Comparison of ENCODE assay signal across 8 mouse cellular contexts in the genomic region with DNA sequence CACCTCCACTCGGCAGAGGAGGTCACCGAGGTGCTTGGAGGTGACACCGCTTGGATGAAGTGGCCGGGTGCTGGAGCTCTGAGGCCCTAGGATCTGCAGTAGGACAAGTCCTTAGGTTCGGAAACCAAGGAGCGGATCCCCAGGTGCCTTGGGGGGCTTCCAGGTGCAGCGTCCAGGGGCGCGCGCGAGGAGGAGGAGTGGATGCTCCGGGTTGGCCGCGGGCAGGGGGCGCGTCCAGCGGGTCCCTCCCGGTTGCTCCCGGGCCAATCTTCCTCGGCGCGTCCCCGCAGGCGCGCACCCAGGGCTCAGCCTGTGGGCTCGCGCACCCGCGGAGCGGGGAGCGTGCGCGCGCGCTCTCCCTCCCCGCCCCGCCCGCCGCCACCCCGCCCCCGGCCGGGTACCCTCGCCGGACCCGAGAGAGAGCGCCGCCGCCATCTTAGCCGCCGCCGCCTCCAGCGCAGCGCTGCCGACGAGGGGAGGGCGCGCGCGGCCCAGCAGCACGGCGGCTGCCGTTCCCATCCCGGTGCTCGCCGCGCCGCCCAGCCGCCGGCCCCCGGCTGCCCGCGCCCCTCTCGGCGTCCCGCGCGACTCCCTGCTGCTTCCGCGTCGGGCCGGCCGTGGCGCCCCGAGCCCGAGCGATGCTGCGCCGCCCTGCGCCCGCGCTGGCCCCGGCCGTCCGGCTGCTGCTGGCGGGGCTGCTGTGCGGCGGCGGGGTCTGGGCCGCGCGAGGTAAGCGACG. TPM values are rescaled to one million over a fixed set of nuclear protein-coding genes. Genes with fewer than 3 reads are reported as not detected.
DNase-seq lines count a peak whose midpoint lies in the region; ATAC-seq and TF ChIP-seq lines count a peak whose summit lies in the region.

Gene Clstn1, plus strand, starts transcription at position 425 of the 739 bp plus-strand sequence.

- WGBS in hindbrain, embryonic 15.5 days: 1% methylated on average over 46 of the region's 103 CpGs

- H3K27ac ChIP-seq in hindbrain, embryonic 15.5 days (replicated peaks): peak within 1 kb of the TSS; percentile 87
- H3K27ac ChIP-seq in left cerebral cortex, adult 2 months: peak within 1 kb of the TSS; percentile 99

- no peak for ATAC-seq in erythroblast, adult 5-6 weeks (replicated peaks; ENCODE audit: low FRiP score, poor library complexity, severe bottlenecking)
- peak; percentile 81 for ATAC-seq in hindbrain, embryonic 15.5 days (ENCODE audit: low FRiP score, low read depth)
- peak; percentile 18; the same call in 1 of the 2 replicates for ATAC-seq in megakaryocyte, adult 5-6 weeks (ENCODE audit: poor library complexity, severe bottlenecking)

- no peaks in the 10 kb centered on the region for H3K4me1 ChIP-seq in erythroblast, embryonic 14.5 days (ENCODE audit: control insufficient read depth)
- peaks cover 26% of the 10 kb centered on the region for H3K4me1 ChIP-seq in hindbrain, embryonic 15.5 days (replicated peaks)

- H3K4me3 ChIP-seq in erythroblast, embryonic 14.5 days (replicated peaks): peak within 1 kb of the TSS; percentile 38
- H3K4me3 ChIP-seq in hindbrain, embryonic 15.5 days: peak within 1 kb of the TSS; percentile 96
- H3K4me3 ChIP-seq in left cerebral cortex, adult 2 months: peak within 1 kb of the TSS; percentile 89

- TF ChIP-seq CTCF in left cerebral cortex, adult 2 months (IDR thresholded peaks at IDR 0.05): no peak

- DNase-seq in cerebellum, postnatal 25 days: peak; percentile 84 to 92
- peak; percentile 26 to 39 for DNase-seq in gastrocnemius, adult 8-10 months (ENCODE audit: low spot score in 2 of 2)
- DNase-seq in left cerebral cortex, adult 2 months (ENCODE audit: extremely low spot score in 1 of 2, low spot score in 2 of 2): peak; percentile 69 to 73
- peak; percentile 83 for DNase-seq in right cerebral cortex, postnatal 4 days

- peaks cover 63% of the 10 kb centered on the region for H3K27me3 ChIP-seq in erythroblast, embryonic 14.5 days (ENCODE audit: control insufficient read depth)
- H3K27me3 ChIP-seq in hindbrain, embryonic 15.5 days: no peaks in the 10 kb centered on the region

- no peaks in the 10 kb centered on the region for H3K36me3 ChIP-seq in erythroblast, embryonic 14.5 days (ENCODE audit: control insufficient read depth)
- no peaks in the 10 kb centered on the region for H3K36me3 ChIP-seq in hindbrain, embryonic 15.5 days

- H3K4me2 ChIP-seq in hindbrain, embryonic 15.5 days: peak within 1 kb of the TSS; percentile 88

- intact Hi-C loops in left cerebral cortex, adult 2 months (cut with DNase I): loop anchor here (2.0 kb wide), 1 partner anchor 31 kb away; no protein-coding TSS in a partner anchor

- H3K9me3 ChIP-seq in erythroblast, embryonic 14.5 days (ENCODE audit: control insufficient read depth, low read length): peaks cover 2% of the 10 kb centered on the region; the same call in 1 of the 2 replicates
- H3K9me3 ChIP-seq in hindbrain, embryonic 15.5 days: no peaks in the 10 kb centered on the region

- H3K9ac ChIP-seq in hindbrain, embryonic 15.5 days: peak within 1 kb of the TSS; percentile 92

RNA-seq across cellular contexts. Expression of gene Clstn1, which starts in this region (rescaled TPM):
- polyA plus RNA-seq in erythroblast, embryonic 14.5 days (2012): 0.05 and 0.08 TPM in 2 replicates
- 0.58 and 1.3 TPM in 2 replicates for total RNA-seq in erythroblast, adult 5-6 weeks (2015; ENCODE audit: low replicate concordance)
- total RNA-seq in erythroblast, adult 5-6 weeks (2017; ENCODE audit: low replicate concordance): 1.8 and 2.4 TPM in 2 replicates
- total RNA-seq in gastrocnemius, adult 8-10 months (2022): 10 to 100 TPM; 17.1 to 25.6 (median 24.8) TPM
- polyA plus RNA-seq in hindbrain, embryonic 15.5 days (2015; fragmentation: Nextera tagmentation; extraction: Ambion mirVana): 178 and 198 TPM in 2 replicates
- 1,000 to 10,000 TPM; 1,405 to 1,413 TPM for total RNA-seq in left cerebral cortex, adult 2 months (2021)
- total RNA-seq in megakaryocyte, adult 5-6 weeks (2015): 0.64 and 0.74 TPM in 2 replicates
- total RNA-seq in megakaryocyte, adult 5-6 weeks (2017): 1.2 and 1.8 TPM in 2 replicates

Comparison
In these comparisons a context has a peak if more than half of its experiments do, and no peak if none do; other contexts are left out.
1. RNA of gene Clstn1 (total RNA-seq): 1,405 to 1,413 TPM in left cerebral cortex, adult 2 months; 17.1 to 25.6 TPM in gastrocnemius, adult 8-10 months, 0.58 to 2.4 TPM in erythroblast, adult 5-6 weeks and 0.64 to 1.8 TPM in megakaryocyte, adult 5-6 weeks; every median in the first group is over 10 times any median in the second.
2. RNA of gene Clstn1 (polyA plus RNA-seq): 178 to 198 TPM in hindbrain, embryonic 15.5 days; 0.05 to 0.08 TPM in erythroblast, embryonic 14.5 days; every median in the first group is over 100 times any median in the second.
3. H3K4me3 ChIP-seq: peak in every context shown above with its lines; median percentile 96 in hindbrain, embryonic 15.5 days; 89 in left cerebral cortex, adult 2 months; 38 in erythroblast, embryonic 14.5 days.
4. DNase-seq: peak in every context shown above with its lines; median percentile 88 in cerebellum, postnatal 25 days; 83 in right cerebral cortex, postnatal 4 days; 71 in left cerebral cortex, adult 2 months; 32 in gastrocnemius, adult 8-10 months.